ENCODE assay signal across 8 mouse cellular contexts in the genomic region with DNA sequence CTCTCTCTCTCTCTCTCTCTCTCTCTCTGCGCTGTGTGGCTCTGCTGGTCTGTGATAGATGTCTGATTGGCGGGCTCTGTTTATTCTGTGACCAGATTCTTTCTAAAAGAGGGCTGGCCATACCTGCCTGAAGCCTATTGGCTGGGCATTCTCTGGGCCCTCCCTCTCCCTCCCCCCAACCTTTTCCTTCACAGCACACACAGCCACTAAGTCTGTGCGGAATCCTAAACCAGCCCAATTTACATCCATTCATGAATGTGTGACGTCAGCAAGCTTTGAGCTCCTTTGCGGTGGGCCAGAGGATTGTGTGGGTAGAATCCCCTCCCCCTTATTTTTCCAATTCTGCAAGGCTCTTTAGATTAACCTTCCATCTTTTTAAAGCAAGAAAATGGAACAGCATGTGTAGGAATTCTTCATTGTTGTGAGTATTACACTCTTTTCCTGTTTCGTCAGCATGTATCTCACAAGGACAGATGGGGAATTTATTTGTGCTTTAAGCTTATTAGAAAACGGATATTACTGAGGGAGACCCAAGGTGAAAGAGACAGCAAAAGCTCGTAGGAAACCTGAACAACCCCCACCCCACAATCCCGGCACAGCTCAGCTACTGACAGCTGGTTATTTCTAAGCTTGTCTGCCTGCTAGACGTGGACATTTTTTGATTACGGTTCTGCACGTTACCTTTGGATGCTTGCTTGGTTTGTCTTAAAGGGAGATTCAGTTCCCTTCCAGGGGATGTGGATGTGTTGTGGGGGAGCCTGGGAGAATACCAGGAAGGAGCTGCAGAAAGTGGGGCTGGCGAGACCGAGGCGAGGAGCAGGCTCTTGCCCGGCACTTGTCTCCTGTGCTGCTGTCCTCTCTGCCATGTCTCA. TPM values are rescaled to one million over a fixed set of nuclear protein-coding genes. Genes with fewer than 3 reads are reported as not detected.
DNase-seq lines count a peak whose midpoint lies in the region; ATAC-seq and TF ChIP-seq lines count a peak whose summit lies in the region.

No protein-coding gene starts in this region.

- no peak for TF ChIP-seq POLR2A in spleen, adult 2 months (IDR thresholded peaks at IDR 0.05; ENCODE audit: low read depth, low read length)

- ATAC-seq in inflammation-experienced regulatory T-cells, adult 6 months, result peak; percentile 41
- ATAC-seq in midbrain, embryonic 11.5 days (ENCODE audit: low FRiP score), result peak; percentile 100
- ATAC-seq in stomach, embryonic 16.5 days (ENCODE audit: insufficient read depth, low FRiP score), result peak; percentile 99

- H3K27ac ChIP-seq in spleen, adult 2 months (ENCODE audit: insufficient read depth, low read length), result no peak overlapping the region
- H3K27ac ChIP-seq in midbrain, embryonic 11.5 days (ENCODE audit: low read depth, low read length), result peak overlapping the region; percentile 86
- peak overlapping the region; percentile 62 for H3K27ac ChIP-seq in stomach, embryonic 16.5 days (ENCODE audit: low read length)

- no peaks in the 10 kb centered on the region for H3K4me1 ChIP-seq in spleen, adult 2 months (ENCODE audit: control insufficient read depth, insufficient read depth, insufficient read length)
- H3K4me1 ChIP-seq in midbrain, embryonic 11.5 days (ENCODE audit: control insufficient read depth, insufficient read depth, low read length), result 0 out of 2 replicates have a peak, but pooled peaks cover 2% of the 10 kb centered on the region
- no peaks in the 10 kb centered on the region for H3K4me1 ChIP-seq in stomach, embryonic 16.5 days (ENCODE audit: control insufficient read depth, insufficient read depth, low read length)

- peak overlapping the region; percentile 67 for H3K4me2 ChIP-seq in midbrain, embryonic 11.5 days
- peak overlapping the region; percentile 83 for H3K4me2 ChIP-seq in stomach, embryonic 16.5 days (ENCODE audit: low read depth, low read length)

- DNase-seq in spleen, adult 2 months (ENCODE audit: low read depth in 1 of 2, low spot score in 2 of 2), result peak in 1 of 2 experiments; percentile 14
- no peak for DNase-seq in spleen, postnatal 14 days (ENCODE audit: low spot score in 2 of 2)
- DNase-seq in cerebellum, postnatal 14 days, result peak; percentile 84 to 85
- DNase-seq in frontal cortex, postnatal 36 days (ENCODE audit: low spot score in 2 of 2), result peak; percentile 65 to 75
- DNase-seq in left cerebral cortex, postnatal 25 days (ENCODE audit: low spot score in 2 of 2), result peak; percentile 69 to 95
- peak; percentile 98 for DNase-seq in midbrain, embryonic 11.5 days (ENCODE audit: low spot score, missing footprints)

- H3K36me3 ChIP-seq in spleen, adult 2 months (ENCODE audit: control insufficient read depth, insufficient read depth, low read length), result no peaks in the 10 kb centered on the region
- H3K36me3 ChIP-seq in midbrain, embryonic 11.5 days (ENCODE audit: control insufficient read depth, insufficient read depth, low read length), result no peaks in the 10 kb centered on the region
- H3K36me3 ChIP-seq in stomach, embryonic 16.5 days (ENCODE audit: control insufficient read depth, insufficient read depth, low read length), result no peaks in the 10 kb centered on the region

- H3K9ac ChIP-seq in midbrain, embryonic 11.5 days (ENCODE audit: low read length), result peak overlapping the region; percentile 76
- H3K9ac ChIP-seq in stomach, embryonic 16.5 days (ENCODE audit: low read length), result peak overlapping the region; percentile 78

- intact Hi-C loops in left cerebral cortex, postnatal 25 days (cut with DNase I), result no loop called here

- TF ChIP-seq CTCF in spleen, adult 2 months (IDR thresholded peaks at IDR 0.05; ENCODE audit: extremely low read depth, insufficient read depth, insufficient read length, insufficient replicate concordance), result no peak

- H3K27me3 ChIP-seq in spleen, adult 2 months (ENCODE audit: control insufficient read depth, insufficient read depth, low read length), result no peaks in the 10 kb centered on the region
- H3K27me3 ChIP-seq in midbrain, embryonic 11.5 days (ENCODE audit: control insufficient read depth, insufficient read depth, low read length), result no peaks in the 10 kb centered on the region
- H3K27me3 ChIP-seq in stomach, embryonic 16.5 days (ENCODE audit: control insufficient read depth, insufficient read depth, low read length), result no peaks in the 10 kb centered on the region

- 5% methylated on average over 16 of the region's 16 CpGs for WGBS in spleen, adult 2 months
- WGBS in midbrain, embryonic 11.5 days, result under 1% methylated on average over 16 of the region's 16 CpGs
- WGBS in stomach, embryonic 16.5 days, result 2% methylated on average over 16 of the region's 16 CpGs

- H3K9me3 ChIP-seq in midbrain, embryonic 11.5 days (ENCODE audit: control insufficient read depth, low read length), result no peaks in the 10 kb centered on the region
- H3K9me3 ChIP-seq in stomach, embryonic 16.5 days (replicated peaks; ENCODE audit: control insufficient read depth, low read length), result no peaks in the 10 kb centered on the region

- H3K4me3 ChIP-seq in spleen, adult 2 months (ENCODE audit: extremely low read depth, insufficient read depth, insufficient read length), result peak overlapping the region; percentile 30
- H3K4me3 ChIP-seq in midbrain, embryonic 11.5 days (ENCODE audit: low read depth, low read length), result peak overlapping the region; percentile 53
- H3K4me3 ChIP-seq in stomach, embryonic 16.5 days (replicated peaks; ENCODE audit: low read length), result peak overlapping the region; percentile 48

RNA-seq across cellular contexts. Expression of gene Map3k13, which starts 51.9 kb away (rescaled TPM):
- polyA plus RNA-seq in spleen, adult 2 months (2012; rRNA removed), result 0.16 and 0.20 TPM in 2 replicates
- polyA plus RNA-seq in inflammation-experienced regulatory T-cells, adult 6 months (2017; shearing (Covaris generic)), result under 1 TPM; 0.26 to 0.42 (median 0.38) TPM
- total RNA-seq in left cerebral cortex, postnatal 25 days (2021), result 10 to 100 TPM; 14.7 to 16.0 TPM
- 5.1 and 7.0 TPM in 2 replicates for polyA plus RNA-seq in midbrain, embryonic 11.5 days (2014; fragmentation: Nextera tagmentation; extraction: Ambion mirVana)
- 1.2 and 1.3 TPM in 2 replicates for polyA plus RNA-seq in stomach, embryonic 16.5 days (2015; fragmentation: Nextera tagmentation; extraction: Ambion mirVana)

RNA-seq across cellular contexts. Expression of gene Ehhadh, which starts 58.4 kb away (rescaled TPM):
- 1.4 and 1.7 TPM in 2 replicates for polyA plus RNA-seq in spleen, adult 2 months (2012; rRNA removed)
- polyA plus RNA-seq in inflammation-experienced regulatory T-cells, adult 6 months (2017; shearing (Covaris generic)), result 1 to 10 TPM; 3.2 to 7.9 (median 6.3) TPM
- 1 to 10 TPM; 1.5 to 1.7 TPM for total RNA-seq in left cerebral cortex, postnatal 25 days (2021)
- polyA plus RNA-seq in midbrain, embryonic 11.5 days (2014; fragmentation: Nextera tagmentation; extraction: Ambion mirVana), result 1.9 and 2.0 TPM in 2 replicates
- 5.7 and 6.4 TPM in 2 replicates for polyA plus RNA-seq in stomach, embryonic 16.5 days (2015; fragmentation: Nextera tagmentation; extraction: Ambion mirVana)

Comparison
In these comparisons a context has a peak if more than half of its experiments do, and no peak if none do; other contexts are left out.
1. DNase-seq: peak in cerebellum, postnatal 14 days (2 of 2), frontal cortex, postnatal 36 days (2 of 2), left cerebral cortex, postnatal 25 days (2 of 2) and midbrain, embryonic 11.5 days (single experiment); none in spleen, postnatal 14 days (0 of 2).
2. ATAC-seq: peak in every context shown above with its lines; median percentile 100 in midbrain, embryonic 11.5 days; 99 in stomach, embryonic 16.5 days; 41 in inflammation-experienced regulatory T-cells, adult 6 months.
3. Peak in every context shown above with its lines, with median percentiles within 50 percentile points of each other: H3K4me3 ChIP-seq.